Mouse (Mus musculus) heart, postnatal 0 days (tissue): ENCODE measurements at regions not wholly inside any gene's neighbourhood (a gene's known extent, or its start where the extent isn't known, plus 50 kb on each side); places are given as distances from the start of the nearest gene placed in this dataset.
"Not testable (repeated sequence)": the region's sequence is repeated elsewhere in the genome, so short reads cannot be mapped to it uniquely, and the experiment has no call there.

Experiments
- CTCF ChIP-seq: IDR thresholded peaks from 2 replicates; pipeline ENCODE4 v1.5.1; 2016; ENCODE audit warnings: antibody characterized with exemption, control low read depth, low read depth
- EP300 ChIP-seq: IDR thresholded peaks from 2 replicates; pipeline ENCODE4 v1.6.1; 2016; ENCODE audit warnings: antibody characterized with exemption, low read depth

DNA sequence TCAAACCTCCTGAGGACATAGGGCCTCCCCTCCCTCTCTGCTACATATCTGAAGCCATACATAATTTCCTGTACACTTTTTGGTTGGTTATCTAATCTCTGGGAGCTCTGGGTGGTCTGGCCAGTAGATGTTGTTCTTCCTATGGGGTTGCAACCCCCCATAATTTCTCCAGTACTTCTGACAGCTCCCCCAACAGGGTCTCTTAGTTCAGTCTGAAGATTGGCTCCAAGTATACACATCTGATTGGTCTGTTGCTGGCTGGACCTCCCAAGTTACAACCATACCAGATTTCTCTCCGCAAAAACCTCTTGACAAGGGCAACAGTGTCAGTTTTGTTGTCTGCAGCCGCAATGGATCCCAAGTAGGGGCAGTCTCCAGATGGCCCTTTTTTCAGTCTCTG, 68.2 kb upstream of the Syn3 start:
- TF ChIP-seq CTCF, EP300: not testable (repeated sequence)
